Mouse (Mus musculus): Measurements from ENCODE around the gene Met. TPM values are rescaled to one million over a fixed set of nuclear protein-coding genes. Genes with fewer than 3 reads are reported as not detected.

Met gene
- polyA plus RNA-seq, 1 experiment from 2014 or later, result 2.9 TPM

DNA sequence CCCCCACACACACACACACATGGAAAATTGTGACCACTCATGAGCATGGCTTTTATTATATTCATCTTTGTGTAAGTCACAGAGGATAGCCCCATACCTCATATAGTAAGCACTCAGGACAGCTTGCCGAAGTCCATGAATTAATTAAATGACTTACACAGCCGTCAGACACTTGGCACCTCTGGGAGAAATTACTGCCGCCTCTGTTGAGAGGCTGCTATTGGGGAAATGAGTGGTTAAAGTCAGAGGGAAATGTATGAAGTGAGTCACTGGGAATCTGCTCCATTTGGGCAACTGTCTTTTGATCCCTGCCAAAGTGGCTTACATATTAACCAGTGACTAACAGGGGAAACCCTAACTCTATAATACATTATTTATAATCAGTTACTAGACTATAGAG, 91.2 kb downstream of the Met start:
- WGBS, result 71% methylated on average over 3 of the region's 3 CpGs

DNA sequence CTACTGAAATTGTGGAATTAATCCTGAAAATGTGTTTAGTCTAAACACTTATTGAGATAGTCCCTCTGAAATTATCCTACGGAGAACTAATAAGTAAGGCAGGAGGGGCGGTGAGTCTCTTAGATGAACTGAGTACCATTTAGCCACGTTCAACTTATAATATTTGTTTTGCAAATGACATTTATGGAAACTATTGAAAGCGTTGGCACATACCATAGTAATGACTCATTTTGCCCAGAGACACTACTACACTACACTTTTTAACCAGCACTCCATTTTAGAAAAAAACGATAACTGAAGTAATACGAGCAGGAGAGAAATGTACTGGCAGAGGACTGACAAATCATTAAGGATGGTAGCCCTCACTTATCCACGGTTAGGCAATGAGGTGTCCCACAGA, 92.1 kb downstream of the Met start:
- no peak overlapping the region for H3K9ac ChIP-seq (replicated peaks; ENCODE audit: low read length)
- no peak for ATAC-seq (replicated peaks; ENCODE audit: insufficient number of reproducible peaks, low FRiP score, low TSS enrichment, low read depth)

More for the DNA sequence above, 91.2 kb downstream of the Met start:
- Histone ChIP-seq H3K9ac (replicated peaks; ENCODE audit: low read length) (no peak overlapping the region), H3K27me3 (ENCODE audit: control insufficient read depth, insufficient read depth, low read length) (no peaks in the 10 kb centered on the region), H3K9me3 (replicated peaks; ENCODE audit: control insufficient read depth, low read length) (no peaks in the 10 kb centered on the region), H3K27ac (replicated peaks; ENCODE audit: low read depth, low read length) (no peak overlapping the region), H3K4me3 (ENCODE audit: low read depth, low read length) (no peak overlapping the region), H3K4me1 (ENCODE audit: control insufficient read depth, insufficient read depth, low read length) (no peaks in the 10 kb centered on the region), H3K36me3 (replicated peaks; ENCODE audit: control insufficient read depth, insufficient read depth, low read depth, low read length) (no peaks in the 10 kb centered on the region), H3K4me2 (ENCODE audit: low read depth, low read length) (no peak overlapping the region)
- DNase-seq (ENCODE audit: low spot score), result no peak
- ATAC-seq (replicated peaks; ENCODE audit: insufficient number of reproducible peaks, low FRiP score, low TSS enrichment, low read depth), result no peak

GRCm38 (mm10) chr6:17559657-17560056, 96.1 kb downstream of the Met start:
- WGBS, result 72% methylated on average over 4 of the region's 4 CpGs
- no peak for DNase-seq (ENCODE audit: low spot score)
- Histone ChIP-seq H3K36me3 (replicated peaks; ENCODE audit: control insufficient read depth, insufficient read depth, low read depth, low read length) (no peaks in the 10 kb centered on the region), H3K27ac (replicated peaks; ENCODE audit: low read depth, low read length) (no peak overlapping the region), H3K9ac (replicated peaks; ENCODE audit: low read length) (no peak overlapping the region), H3K4me3 (ENCODE audit: low read depth, low read length) (no peak overlapping the region), H3K4me2 (ENCODE audit: low read depth, low read length) (no peak overlapping the region), H3K4me1 (ENCODE audit: control insufficient read depth, insufficient read depth, low read length) (no peaks in the 10 kb centered on the region), H3K27me3 (ENCODE audit: control insufficient read depth, insufficient read depth, low read length) (no peaks in the 10 kb centered on the region), H3K9me3 (replicated peaks; ENCODE audit: control insufficient read depth, low read length) (no peaks in the 10 kb centered on the region)
- ATAC-seq (replicated peaks; ENCODE audit: insufficient number of reproducible peaks, low FRiP score, low TSS enrichment, low read depth), result no peak

More for the DNA sequence above, 92.1 kb downstream of the Met start:
- Histone ChIP-seq H3K27me3 (ENCODE audit: control insufficient read depth, insufficient read depth, low read length) (no peaks in the 10 kb centered on the region), H3K4me3 (ENCODE audit: low read depth, low read length) (no peak overlapping the region), H3K36me3 (replicated peaks; ENCODE audit: control insufficient read depth, insufficient read depth, low read depth, low read length) (no peaks in the 10 kb centered on the region), H3K4me1 (ENCODE audit: control insufficient read depth, insufficient read depth, low read length) (no peaks in the 10 kb centered on the region), H3K4me2 (ENCODE audit: low read depth, low read length) (no peak overlapping the region), H3K9me3 (replicated peaks; ENCODE audit: control insufficient read depth, low read length) (no peaks in the 10 kb centered on the region), H3K27ac (replicated peaks; ENCODE audit: low read depth, low read length) (no peak overlapping the region)
- no peak for DNase-seq (ENCODE audit: low spot score)
- 83% methylated on average over 7 of the region's 7 CpGs for WGBS

- no peaks in the 10 kb centered on the region for H3K4me1 ChIP-seq (ENCODE audit: control insufficient read depth, insufficient read depth, low read length)
- WGBS, result 38% methylated on average over 2 of the region's 2 CpGs
- ATAC-seq (replicated peaks; ENCODE audit: insufficient number of reproducible peaks, low FRiP score, low TSS enrichment, low read depth) (no peak), DNase-seq (ENCODE audit: low spot score) (no peak)
- no peaks in the 10 kb centered on the region for H3K27me3 ChIP-seq (ENCODE audit: control insufficient read depth, insufficient read depth, low read length)
- H3K36me3 ChIP-seq (replicated peaks; ENCODE audit: control insufficient read depth, insufficient read depth, low read depth, low read length), result no peaks in the 10 kb centered on the region
- no peaks in the 10 kb centered on the region for H3K9me3 ChIP-seq (replicated peaks; ENCODE audit: control insufficient read depth, low read length)
- no peak overlapping the region for H3K27ac ChIP-seq (replicated peaks; ENCODE audit: low read depth, low read length)
- no peak overlapping the region for H3K9ac ChIP-seq (replicated peaks; ENCODE audit: low read length)
- no peak overlapping the region for H3K4me3 ChIP-seq (ENCODE audit: low read depth, low read length)
- H3K4me2 ChIP-seq (ENCODE audit: low read depth, low read length), result no peak overlapping the region
Measured at GRCm38 (mm10) chr6:17561347-17561746, 97.7 kb downstream of the Met start.

- no peak for ATAC-seq (replicated peaks; ENCODE audit: insufficient number of reproducible peaks, low FRiP score, low TSS enrichment, low read depth)
Measured at GRCm38 (mm10) chr6:17561886-17562285, 98.3 kb downstream of the Met start.

GRCm38 (mm10) chr6:17562472-17563088, 99.0 kb downstream of the Met start:
- no peaks in the 10 kb centered on the region for H3K4me1 ChIP-seq (ENCODE audit: control insufficient read depth, insufficient read depth, low read length)
- H3K4me3 ChIP-seq (ENCODE audit: low read depth, low read length), result no peak overlapping the region
- no peak overlapping the region for H3K4me2 ChIP-seq (ENCODE audit: low read depth, low read length)
- no peaks in the 10 kb centered on the region for H3K27me3 ChIP-seq (ENCODE audit: control insufficient read depth, insufficient read depth, low read length)
- 9% methylated on average over 10 of the region's 10 CpGs for WGBS
- DNase-seq (ENCODE audit: low spot score), result peak; percentile 57
- H3K36me3 ChIP-seq (replicated peaks; ENCODE audit: control insufficient read depth, insufficient read depth, low read depth, low read length), result no peaks in the 10 kb centered on the region
- no peak overlapping the region for H3K9ac ChIP-seq (replicated peaks; ENCODE audit: low read length)
- ATAC-seq (replicated peaks; ENCODE audit: insufficient number of reproducible peaks, low FRiP score, low TSS enrichment, low read depth), result no peak
- no peak overlapping the region for H3K27ac ChIP-seq (replicated peaks; ENCODE audit: low read depth, low read length)
- H3K9me3 ChIP-seq (replicated peaks; ENCODE audit: control insufficient read depth, low read length), result no peaks in the 10 kb centered on the region

More at GRCm38 (mm10) chr6:17561886-17562285, 98.3 kb downstream of the Met start:
- H3K27me3 ChIP-seq (ENCODE audit: control insufficient read depth, insufficient read depth, low read length), result no peaks in the 10 kb centered on the region
- no peaks in the 10 kb centered on the region for H3K4me1 ChIP-seq (ENCODE audit: control insufficient read depth, insufficient read depth, low read length)
- H3K27ac ChIP-seq (replicated peaks; ENCODE audit: low read depth, low read length), result no peak overlapping the region
- 65% methylated on average over 3 of the region's 3 CpGs for WGBS
- no peak overlapping the region for H3K9ac ChIP-seq (replicated peaks; ENCODE audit: low read length)
- no peaks in the 10 kb centered on the region for H3K9me3 ChIP-seq (replicated peaks; ENCODE audit: control insufficient read depth, low read length)
- no peaks in the 10 kb centered on the region for H3K36me3 ChIP-seq (replicated peaks; ENCODE audit: control insufficient read depth, insufficient read depth, low read depth, low read length)
- no peak overlapping the region for H3K4me3 ChIP-seq (ENCODE audit: low read depth, low read length)
- no peak for DNase-seq (ENCODE audit: low spot score)
- no peak overlapping the region for H3K4me2 ChIP-seq (ENCODE audit: low read depth, low read length)

DNA sequence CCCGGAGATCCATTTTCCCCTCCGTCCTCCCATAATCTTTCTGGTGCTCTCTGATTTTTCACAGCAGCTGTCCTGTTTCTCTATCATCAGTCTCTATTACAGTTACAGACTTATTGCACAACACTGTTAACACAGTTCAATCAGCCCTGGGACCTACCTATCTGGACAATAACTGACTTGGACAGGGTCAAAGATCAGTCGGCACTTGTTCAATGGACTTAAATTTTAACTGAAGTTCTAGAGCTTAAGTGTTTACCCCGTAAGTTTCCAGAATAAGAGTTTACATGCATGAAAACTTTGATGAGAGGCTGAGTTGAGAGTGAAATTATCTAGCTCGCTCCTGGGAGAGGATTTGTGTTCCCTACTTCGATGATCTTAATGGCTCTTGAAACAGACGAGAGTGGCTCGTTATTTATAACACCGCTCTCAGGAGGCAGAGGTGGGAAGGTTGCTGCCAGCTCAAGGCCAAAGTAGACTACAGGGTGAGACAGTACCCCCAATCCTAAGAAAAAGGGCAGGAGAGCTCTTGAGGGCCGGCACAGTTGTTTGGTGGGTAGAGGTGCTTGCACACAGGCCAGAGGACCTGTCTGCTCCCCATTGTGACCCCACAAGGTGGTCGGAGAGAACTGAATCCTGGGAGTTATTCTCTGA, 105.2 kb downstream of the Met start:
- H3K9me3 ChIP-seq (replicated peaks; ENCODE audit: control insufficient read depth, low read length), result no peaks in the 10 kb centered on the region
- no peaks in the 10 kb centered on the region for H3K4me1 ChIP-seq (ENCODE audit: control insufficient read depth, insufficient read depth, low read length)
- H3K27ac ChIP-seq (replicated peaks; ENCODE audit: low read depth, low read length), result no peak overlapping the region
- no peak overlapping the region for H3K9ac ChIP-seq (replicated peaks; ENCODE audit: low read length)
- H3K4me2 ChIP-seq (ENCODE audit: low read depth, low read length), result no peak overlapping the region
- H3K36me3 ChIP-seq (replicated peaks; ENCODE audit: control insufficient read depth, insufficient read depth, low read depth, low read length), result no peaks in the 10 kb centered on the region
- no peak overlapping the region for H3K4me3 ChIP-seq (ENCODE audit: low read depth, low read length)
- ATAC-seq (replicated peaks; ENCODE audit: insufficient number of reproducible peaks, low FRiP score, low TSS enrichment, low read depth), result no peak
- DNase-seq (ENCODE audit: low spot score), result no peak
- WGBS, result 90% methylated on average over 11 of the region's 11 CpGs
- no peaks in the 10 kb centered on the region for H3K27me3 ChIP-seq (ENCODE audit: control insufficient read depth, insufficient read depth, low read length)

GRCm38 (mm10) chr6:17573227-17573626, 109.6 kb downstream of the Met start:
- ATAC-seq (replicated peaks; ENCODE audit: insufficient number of reproducible peaks, low FRiP score, low TSS enrichment, low read depth) (no peak), DNase-seq (ENCODE audit: low spot score) (no peak)
- no peaks in the 10 kb centered on the region for H3K4me1 ChIP-seq (ENCODE audit: control insufficient read depth, insufficient read depth, low read length)
- no peak overlapping the region for H3K9ac ChIP-seq (replicated peaks; ENCODE audit: low read length)
- H3K27ac ChIP-seq (replicated peaks; ENCODE audit: low read depth, low read length), result no peak overlapping the region
- H3K4me3 ChIP-seq (ENCODE audit: low read depth, low read length), result no peak overlapping the region
- no peak overlapping the region for H3K4me2 ChIP-seq (ENCODE audit: low read depth, low read length)
- no peaks in the 10 kb centered on the region for H3K27me3 ChIP-seq (ENCODE audit: control insufficient read depth, insufficient read depth, low read length)
- no peaks in the 10 kb centered on the region for H3K36me3 ChIP-seq (replicated peaks; ENCODE audit: control insufficient read depth, insufficient read depth, low read depth, low read length)
- no peaks in the 10 kb centered on the region for H3K9me3 ChIP-seq (replicated peaks; ENCODE audit: control insufficient read depth, low read length)
- WGBS, result 69% methylated on average over 5 of the region's 5 CpGs

All from embryonic facial prominence, embryonic 11.5 days (tissue).